Mouse (Mus musculus): ENCODE results near the gene Lrrc51. TPM values are rescaled to one million over a fixed set of nuclear protein-coding genes. Genes with fewer than 3 reads are reported as not detected.

Gene Lrrc51
- polyA plus RNA-seq (2015; fragmentation: Nextera tagmentation; extraction: Ambion mirVana), result 1.3 and 2.1 TPM in 2 replicates

- Histone ChIP-seq H3K4me2 (ENCODE audit: low read depth, low read length) (peak within 1 kb of the TSS; percentile 91), H3K36me3 (ENCODE audit: control insufficient read depth, insufficient read depth) (no peaks in the 10 kb centered on the region), H3K9ac (ENCODE audit: low read depth, low read length) (peak within 1 kb of the TSS; percentile 89), H3K9me3 (replicated peaks; ENCODE audit: control insufficient read depth, low read length) (no peaks in the 10 kb centered on the region), H3K4me3 (ENCODE audit: low read depth, low read length) (peak within 1 kb of the TSS; percentile 81), H3K4me1 (ENCODE audit: control insufficient read depth, low read depth, low read length) (peaks cover 31% of the 10 kb centered on the region), H3K27me3 (ENCODE audit: control insufficient read depth, insufficient read depth, low read depth, low read length) (no peaks in the 10 kb centered on the region), H3K27ac (ENCODE audit: low read length) (peak within 1 kb of the TSS; percentile 93)
- peak; percentile 97 for ATAC-seq (ENCODE audit: low read depth)
- under 1% methylated on average over 40 of the region's 40 CpGs for whole genome bisulfite sequencing (ENCODE audit: insufficient replicate concordance)
Observed at GRCm38 (mm10) chr7:101933751-101934240, at the start of gene Lrrc51, which contains the start of gene Numa1. TSS of gene Lrrc51 (minus strand) at chr7:101933895. TSS of gene Numa1 (plus strand) at chr7:101934111.

GRCm38 (mm10) chr7:101982735-101983134 lies 49.0 kb upstream of the Lrrc51 start:
- H3K9ac ChIP-seq (ENCODE audit: low read depth, low read length), result no peak overlapping the region
- H3K27me3 ChIP-seq (ENCODE audit: control insufficient read depth, insufficient read depth, low read depth, low read length), result no peaks in the 10 kb centered on the region
- H3K27ac ChIP-seq (ENCODE audit: low read length), result no peak overlapping the region
- no peaks in the 10 kb centered on the region for H3K4me1 ChIP-seq (ENCODE audit: control insufficient read depth, low read depth, low read length)
- WGBS (ENCODE audit: insufficient replicate concordance), result 75% methylated on average over 1 of the region's 1 CpGs
- no peak overlapping the region for H3K4me3 ChIP-seq (ENCODE audit: low read depth, low read length)
- no peaks in the 10 kb centered on the region for H3K9me3 ChIP-seq (replicated peaks; ENCODE audit: control insufficient read depth, low read length)
- ATAC-seq (ENCODE audit: low read depth), result no peak
- H3K4me2 ChIP-seq (ENCODE audit: low read depth, low read length), result no peak overlapping the region
- H3K36me3 ChIP-seq (ENCODE audit: control insufficient read depth, insufficient read depth), result peaks cover 3% of the 10 kb centered on the region; the same call in 1 of the 2 replicates

- Histone ChIP-seq H3K4me2 (ENCODE audit: low read depth, low read length) (no peak overlapping the region), H3K9ac (ENCODE audit: low read depth, low read length) (no peak overlapping the region), H3K27me3 (ENCODE audit: control insufficient read depth, insufficient read depth, low read depth, low read length) (no peaks in the 10 kb centered on the region), H3K9me3 (replicated peaks; ENCODE audit: control insufficient read depth, low read length) (no peaks in the 10 kb centered on the region), H3K4me3 (ENCODE audit: low read depth, low read length) (no peak overlapping the region), H3K4me1 (ENCODE audit: control insufficient read depth, low read depth, low read length) (peaks cover 21% of the 10 kb centered on the region), H3K27ac (ENCODE audit: low read length) (no peak overlapping the region), H3K36me3 (ENCODE audit: control insufficient read depth, insufficient read depth) (no peaks in the 10 kb centered on the region)
- WGBS (ENCODE audit: insufficient replicate concordance), result 61% methylated on average over 2 of the region's 2 CpGs
- no peak for ATAC-seq (ENCODE audit: low read depth)
Observed at GRCm38 (mm10) chr7:101974505-101974904, 40.8 kb upstream of the Lrrc51 start.

- no peak overlapping the region for H3K4me2 ChIP-seq (ENCODE audit: low read depth, low read length)
Observed at GRCm38 (mm10) chr7:101973730-101974129, 40.0 kb upstream of the Lrrc51 start.

GRCm38 (mm10) chr7:101971721-101972120 lies 38.0 kb upstream of the Lrrc51 start:
- H3K4me3 ChIP-seq (ENCODE audit: low read depth, low read length), result peak overlapping the region; percentile 78; the same call in 1 of the 2 replicates
- ATAC-seq (ENCODE audit: low read depth), result no peak
- H3K9ac ChIP-seq (ENCODE audit: low read depth, low read length), result no peak overlapping the region; the same call in 1 of the 2 replicates
- no peaks in the 10 kb centered on the region for H3K27me3 ChIP-seq (ENCODE audit: control insufficient read depth, insufficient read depth, low read depth, low read length)
- WGBS (ENCODE audit: insufficient replicate concordance), result 36% methylated on average over 2 of the region's 2 CpGs
- H3K4me1 ChIP-seq (ENCODE audit: control insufficient read depth, low read depth, low read length), result peaks cover 27% of the 10 kb centered on the region
- H3K27ac ChIP-seq (ENCODE audit: low read length), result peak overlapping the region; percentile 92
- H3K36me3 ChIP-seq (ENCODE audit: control insufficient read depth, insufficient read depth), result no peaks in the 10 kb centered on the region
- no peaks in the 10 kb centered on the region for H3K9me3 ChIP-seq (replicated peaks; ENCODE audit: control insufficient read depth, low read length)
- H3K4me2 ChIP-seq (ENCODE audit: low read depth, low read length), result peak overlapping the region; percentile 97; the same call in 1 of the 2 replicates

More at GRCm38 (mm10) chr7:101973730-101974129, 40.0 kb upstream of the Lrrc51 start:
- WGBS (ENCODE audit: insufficient replicate concordance), result 63% methylated on average over 3 of the region's 3 CpGs
- H3K9me3 ChIP-seq (replicated peaks; ENCODE audit: control insufficient read depth, low read length), result no peaks in the 10 kb centered on the region
- ATAC-seq (ENCODE audit: low read depth), result no peak
- no peak overlapping the region for H3K4me3 ChIP-seq (ENCODE audit: low read depth, low read length)
- H3K27me3 ChIP-seq (ENCODE audit: control insufficient read depth, insufficient read depth, low read depth, low read length), result no peaks in the 10 kb centered on the region
- no peak overlapping the region for H3K9ac ChIP-seq (ENCODE audit: low read depth, low read length)
- H3K27ac ChIP-seq (ENCODE audit: low read length), result no peak overlapping the region
- H3K36me3 ChIP-seq (ENCODE audit: control insufficient read depth, insufficient read depth), result no peaks in the 10 kb centered on the region
- H3K4me1 ChIP-seq (ENCODE audit: control insufficient read depth, low read depth, low read length), result peaks cover 26% of the 10 kb centered on the region

GRCm38 (mm10) chr7:101970821-101971461 lies 37.2 kb upstream of the Lrrc51 start:
- peaks cover 27% of the 10 kb centered on the region for H3K4me1 ChIP-seq (ENCODE audit: control insufficient read depth, low read depth, low read length)
- no peaks in the 10 kb centered on the region for H3K9me3 ChIP-seq (replicated peaks; ENCODE audit: control insufficient read depth, low read length)
- H3K27ac ChIP-seq (ENCODE audit: low read length), result peak overlapping the region; percentile 92
- peak; percentile 39 for ATAC-seq (ENCODE audit: low read depth)
- H3K27me3 ChIP-seq (ENCODE audit: control insufficient read depth, insufficient read depth, low read depth, low read length), result no peaks in the 10 kb centered on the region
- peak overlapping the region; percentile 78 for H3K4me3 ChIP-seq (ENCODE audit: low read depth, low read length)
- peak overlapping the region; percentile 74 for H3K9ac ChIP-seq (ENCODE audit: low read depth, low read length)
- H3K36me3 ChIP-seq (ENCODE audit: control insufficient read depth, insufficient read depth), result no peaks in the 10 kb centered on the region
- peak overlapping the region; percentile 97 for H3K4me2 ChIP-seq (ENCODE audit: low read depth, low read length)
- WGBS (ENCODE audit: insufficient replicate concordance), result 4% methylated on average over 19 of the region's 19 CpGs

- Histone ChIP-seq H3K9me3 (replicated peaks; ENCODE audit: control insufficient read depth, low read length) (no peaks in the 10 kb centered on the region), H3K36me3 (ENCODE audit: control insufficient read depth, insufficient read depth) (no peaks in the 10 kb centered on the region), H3K27ac (ENCODE audit: low read length) (peak overlapping the region; percentile 92), H3K4me2 (ENCODE audit: low read depth, low read length) (peak overlapping the region; percentile 97), H3K4me1 (ENCODE audit: control insufficient read depth, low read depth, low read length) (peaks cover 31% of the 10 kb centered on the region), H3K9ac (ENCODE audit: low read depth, low read length) (peak overlapping the region; percentile 74), H3K4me3 (ENCODE audit: low read depth, low read length) (peak overlapping the region; percentile 78), H3K27me3 (ENCODE audit: control insufficient read depth, insufficient read depth, low read depth, low read length) (no peaks in the 10 kb centered on the region)
- WGBS (ENCODE audit: insufficient replicate concordance), result 0% methylated on average over 17 of the region's 17 CpGs
- peak; percentile 54 for ATAC-seq (ENCODE audit: low read depth)
Observed at GRCm38 (mm10) chr7:101970429-101970775, 36.7 kb upstream of the Lrrc51 start.

GRCm38 (mm10) chr7:101969694-101970428 lies 36.2 kb upstream of the Lrrc51 start:
- H3K36me3 ChIP-seq (ENCODE audit: control insufficient read depth, insufficient read depth), result no peaks in the 10 kb centered on the region
- H3K27ac ChIP-seq (ENCODE audit: low read length), result peak overlapping the region; percentile 92
- H3K4me2 ChIP-seq (ENCODE audit: low read depth, low read length), result peak overlapping the region; percentile 97
- peak overlapping the region; percentile 78 for H3K4me3 ChIP-seq (ENCODE audit: low read depth, low read length)
- WGBS (ENCODE audit: insufficient replicate concordance), result under 1% methylated on average over 53 of the region's 53 CpGs
- ATAC-seq (ENCODE audit: low read depth), result peak; percentile 86
- H3K27me3 ChIP-seq (ENCODE audit: control insufficient read depth, insufficient read depth, low read depth, low read length), result no peaks in the 10 kb centered on the region
- H3K9me3 ChIP-seq (replicated peaks; ENCODE audit: control insufficient read depth, low read length), result no peaks in the 10 kb centered on the region
- peaks cover 36% of the 10 kb centered on the region for H3K4me1 ChIP-seq (ENCODE audit: control insufficient read depth, low read depth, low read length)
- peak overlapping the region; percentile 74 for H3K9ac ChIP-seq (ENCODE audit: low read depth, low read length)

GRCm38 (mm10) chr7:101968751-101969150 lies 35.1 kb upstream of the Lrrc51 start:
- Histone ChIP-seq H3K9ac (ENCODE audit: low read depth, low read length) (no peak overlapping the region), H3K4me2 (ENCODE audit: low read depth, low read length) (no peak overlapping the region), H3K4me3 (ENCODE audit: low read depth, low read length) (no peak overlapping the region), H3K27me3 (ENCODE audit: control insufficient read depth, insufficient read depth, low read depth, low read length) (no peaks in the 10 kb centered on the region), H3K36me3 (ENCODE audit: control insufficient read depth, insufficient read depth) (no peaks in the 10 kb centered on the region), H3K27ac (ENCODE audit: low read length) (no peak overlapping the region), H3K9me3 (replicated peaks; ENCODE audit: control insufficient read depth, low read length) (no peaks in the 10 kb centered on the region), H3K4me1 (ENCODE audit: control insufficient read depth, low read depth, low read length) (peaks cover 41% of the 10 kb centered on the region)
- no peak for ATAC-seq (ENCODE audit: low read depth)
- WGBS (ENCODE audit: insufficient replicate concordance), result 59% methylated on average over 2 of the region's 2 CpGs
